Mouse (Mus musculus): Measurements from ENCODE around the gene Sertad4.
A peak's percentile ranks its signal among the peaks of the same experiment; 100 is the strongest.

The Sertad4 gene

GRCm38 (mm10) chr1:192851126-192851525 lies 4.4 kb downstream of the Sertad4 start:
- no peak for DNase-seq

GRCm38 (mm10) chr1:192849616-192850015 lies 5.9 kb downstream of the Sertad4 start:
- no peak for DNase-seq

GRCm38 (mm10) chr1:192847254-192847653 lies 8.3 kb downstream of the Sertad4 start:
- no peak for DNase-seq

GRCm38 (mm10) chr1:192841094-192841813 lies 14.3 kb downstream of the Sertad4 start:
- no peak for DNase-seq

GRCm38 (mm10) chr1:192840655-192841054 lies 14.9 kb downstream of the Sertad4 start:
- no peak for DNase-seq

GRCm38 (mm10) chr1:192835211-192835681 lies 20.3 kb downstream of the Sertad4 start:
- DNase-seq: no peak

- DNase-seq: no peak
Measured at GRCm38 (mm10) chr1:192834361-192835210, 21.0 kb downstream of the Sertad4 start.

- no peak for DNase-seq
Measured at GRCm38 (mm10) chr1:192833586-192833985, 22.0 kb downstream of the Sertad4 start.

- peak; percentile 45 for DNase-seq
Measured at GRCm38 (mm10) chr1:192833097-192833496, 22.5 kb downstream of the Sertad4 start.

- no peak for DNase-seq
Measured at GRCm38 (mm10) chr1:192832338-192832737, 23.2 kb downstream of the Sertad4 start.

- DNase-seq: peak; percentile 60
Measured at GRCm38 (mm10) chr1:192830444-192830843, 25.1 kb downstream of the Sertad4 start.

- DNase-seq: no peak
Measured at GRCm38 (mm10) chr1:192828928-192829327, 26.6 kb downstream of the Sertad4 start.

GRCm38 (mm10) chr1:192827955-192828354 lies 27.6 kb downstream of the Sertad4 start:
- DNase-seq: no peak

- no peak for DNase-seq
Measured at GRCm38 (mm10) chr1:192825746-192826145, 29.8 kb downstream of the Sertad4 start.

- peak; percentile 47 for DNase-seq
Measured at GRCm38 (mm10) chr1:192822652-192823525, 32.7 kb downstream of the Sertad4 start.

GRCm38 (mm10) chr1:192822309-192822651 lies 33.3 kb downstream of the Sertad4 start:
- DNase-seq: no peak

GRCm38 (mm10) chr1:192818334-192818733 lies 37.2 kb downstream of the Sertad4 start:
- no peak for DNase-seq

- no peak for DNase-seq
Measured at GRCm38 (mm10) chr1:192815789-192816188, 39.8 kb downstream of the Sertad4 start.

- no peak for DNase-seq
Measured at GRCm38 (mm10) chr1:192814700-192815099, 40.9 kb downstream of the Sertad4 start.

GRCm38 (mm10) chr1:192812758-192813157 lies 42.8 kb downstream of the Sertad4 start:
- no peak for DNase-seq

GRCm38 (mm10) chr1:192812290-192812689 lies 43.3 kb downstream of the Sertad4 start:
- no peak for DNase-seq

- no peak for DNase-seq
Measured at GRCm38 (mm10) chr1:192806168-192807157, 49.1 kb downstream of the Sertad4 start.
